Mouse (Mus musculus): ENCODE measurements around the gene Kcng3. TPM values are rescaled to one million over a fixed set of nuclear protein-coding genes. Genes with fewer than 3 reads are reported as not detected.
A peak's percentile ranks its signal among the peaks of the same experiment; 100 is the strongest.

Kcng3 gene
- polyA plus RNA-seq, 1 experiment from 2014 or later: not detected

GRCm38 (mm10) chr17:83545259-83545658 lies 86.4 kb downstream of the Kcng3 start:
- no peak for ATAC-seq
- Histone ChIP-seq H3K4me2 (replicated peaks) (peak overlapping the region; percentile 51), H3K27me3 (peaks cover 18% of the 10 kb centered on the region), H3K9me3 (no peaks in the 10 kb centered on the region), H3K27ac (peak overlapping the region; percentile 54; the same call in 1 of the 2 replicates), H3K4me1 (replicated peaks) (peaks cover 49% of the 10 kb centered on the region), H3K36me3 (no peaks in the 10 kb centered on the region), H3K9ac (replicated peaks) (no peak overlapping the region), H3K4me3 (replicated peaks) (0 out of 2 replicates have a peak overlapping the region, but pooled peaks have one; percentile 29)
- 69% methylated on average over 6 of the region's 6 CpGs for WGBS

GRCm38 (mm10) chr17:83542424-83542823 lies 89.3 kb downstream of the Kcng3 start:
- ATAC-seq: no peak
- 85% methylated on average over 2 of the region's 2 CpGs for WGBS

GRCm38 (mm10) chr17:83539262-83540037 lies 92.2 kb downstream of the Kcng3 start:
- no peak overlapping the region for H3K4me2 ChIP-seq (replicated peaks)
- WGBS: 79% methylated on average over 12 of the region's 12 CpGs
- no peaks in the 10 kb centered on the region for H3K36me3 ChIP-seq
- H3K4me3 ChIP-seq (replicated peaks): no peak overlapping the region
- ATAC-seq: no peak
- H3K4me1 ChIP-seq (replicated peaks): peaks cover 8% of the 10 kb centered on the region; the same call in 1 of the 2 replicates
- H3K27me3 ChIP-seq: no peaks in the 10 kb centered on the region
- H3K9me3 ChIP-seq: no peaks in the 10 kb centered on the region
- no peak overlapping the region for H3K9ac ChIP-seq (replicated peaks)
- no peak overlapping the region for H3K27ac ChIP-seq

More at GRCm38 (mm10) chr17:83542424-83542823, 89.3 kb downstream of the Kcng3 start:
- Histone ChIP-seq H3K4me3 (replicated peaks) (no peak overlapping the region), H3K27me3 (peaks cover 8% of the 10 kb centered on the region), H3K9ac (replicated peaks) (no peak overlapping the region), H3K4me1 (replicated peaks) (peaks cover 30% of the 10 kb centered on the region), H3K4me2 (replicated peaks) (no peak overlapping the region), H3K9me3 (no peaks in the 10 kb centered on the region), H3K27ac (no peak overlapping the region), H3K36me3 (no peaks in the 10 kb centered on the region)

- Histone ChIP-seq H3K4me3 (replicated peaks) (no peak overlapping the region), H3K36me3 (no peaks in the 10 kb centered on the region), H3K27me3 (no peaks in the 10 kb centered on the region), H3K4me1 (replicated peaks) (peaks cover 8% of the 10 kb centered on the region; the same call in 1 of the 2 replicates), H3K9me3 (no peaks in the 10 kb centered on the region), H3K27ac (no peak overlapping the region), H3K4me2 (replicated peaks) (no peak overlapping the region), H3K9ac (replicated peaks) (no peak overlapping the region)
- WGBS: 100% methylated on average over 1 of the region's 1 CpGs
- ATAC-seq: no peak
Measured at GRCm38 (mm10) chr17:83538694-83539093, 93.0 kb downstream of the Kcng3 start.

- Histone ChIP-seq H3K27ac (no peak overlapping the region), H3K4me1 (replicated peaks) (peaks cover 8% of the 10 kb centered on the region; the same call in 1 of the 2 replicates), H3K9ac (replicated peaks) (no peak overlapping the region), H3K27me3 (no peaks in the 10 kb centered on the region), H3K36me3 (no peaks in the 10 kb centered on the region), H3K4me2 (replicated peaks) (no peak overlapping the region), H3K4me3 (replicated peaks) (no peak overlapping the region), H3K9me3 (no peaks in the 10 kb centered on the region)
- no peak for ATAC-seq
- WGBS: 67% methylated on average over 9 of the region's 9 CpGs
Measured at GRCm38 (mm10) chr17:83538141-83538540, 93.6 kb downstream of the Kcng3 start.

Other genes with a start within 250 kb of the Kcng3 start
- gene Cox7a2l, start 114.6 kb downstream of the Kcng3 start, polyA plus RNA-seq (2015; fragmentation: Nextera tagmentation; extraction: Ambion mirVana): 184 and 188 TPM in 2 replicates
- 26.6 and 28.4 TPM in 2 replicates for gene Mta3, start 74.3 kb upstream of the Kcng3 start, polyA plus RNA-seq (2015; fragmentation: Nextera tagmentation; extraction: Ambion mirVana)
- 0.31 TPM in 1 of 2 replicates, not detected in the other for gene Haao, start 216.1 kb upstream of the Kcng3 start, polyA plus RNA-seq (2015; fragmentation: Nextera tagmentation; extraction: Ambion mirVana)

All from midbrain, embryonic 13.5 days (tissue).